Mouse (Mus musculus) limb, embryonic 13.5 days (tissue): ENCODE results near the gene Ntsr1. TPM values are rescaled to one million over a fixed set of nuclear protein-coding genes. Genes with fewer than 3 reads are reported as not detected.

ENCODE experiments used
- ATAC-seq: fragments of 200-750 bp; cut with Nextera tagmentation; 2 replicates; pipeline ENCODE4 v1.8.0; 2017; ENCODE audit warnings: low read depth, moderate number of reproducible peaks, moderate TSS enrichment; ENCODE audit not compliant: low FRiP score
- H3K27ac ChIP-seq: fragments of 300-500 bp; sonication (generic); 2 replicates; pipeline ENCODE4 v1.5.1; 2015; ENCODE audit warnings: inconsistent platforms, mild to moderate bottlenecking, moderate library complexity
- H3K27me3 ChIP-seq: fragments of 300-500 bp; sonication (generic); 2 replicates; pipeline ENCODE4 v1.6.1; 2015; ENCODE audit warnings: mild to moderate bottlenecking, inconsistent platforms
- H3K36me3 ChIP-seq: fragments of 300-500 bp; sonication (generic); 2 replicates; pipeline ENCODE4 v1.6.1; 2015; ENCODE audit warnings: inconsistent platforms, mild to moderate bottlenecking, moderate library complexity
- H3K4me1 ChIP-seq: fragments of 300-500 bp; sonication (generic); 2 replicates; pipeline ENCODE4 v1.6.1; 2015; ENCODE audit warnings: inconsistent platforms
- H3K4me2 ChIP-seq: fragments of 300-500 bp; sonication (generic); replicated peaks from 2 replicates; pipeline ENCODE4 v1.6.1; 2015; ENCODE audit warnings: inconsistent platforms, mild to moderate bottlenecking, moderate library complexity
- H3K4me3 ChIP-seq: fragments of 300-500 bp; sonication (generic); 2 replicates; pipeline ENCODE4 v1.5.1; 2015; ENCODE audit warnings: moderate library complexity, mild to moderate bottlenecking, inconsistent platforms
- H3K9ac ChIP-seq: fragments of 300-500 bp; sonication (generic); 2 replicates; pipeline ENCODE4 v1.6.1; 2015; ENCODE audit warnings: mild to moderate bottlenecking, inconsistent platforms
- H3K9me3 ChIP-seq: fragments of 300-500 bp; sonication (generic); 2 replicates; pipeline ENCODE4 v1.6.1; 2016; ENCODE audit warnings: inconsistent platforms
- WGBS: fragments of 180-500 bp; shearing (Covaris S2); methylation state at CpG from one replicate; pipeline ENCODE4 v1.1.7; 2015; 5-methylcytosine and 5-hydroxymethylcytosine counted together
- polyA plus RNA-seq: library from polyadenylated mRNA; unstranded; fragments of >200 nt; fragmentation: Nextera tagmentation; extraction: Ambion mirVana; gene quantifications from 2 replicates; pipeline ENCODE4 v1.2.1, GENCODE M21; 2015

Gene Ntsr1
- polyA plus RNA-seq, 1 experiment from 2014 or later = 0.29 TPM

DNA sequence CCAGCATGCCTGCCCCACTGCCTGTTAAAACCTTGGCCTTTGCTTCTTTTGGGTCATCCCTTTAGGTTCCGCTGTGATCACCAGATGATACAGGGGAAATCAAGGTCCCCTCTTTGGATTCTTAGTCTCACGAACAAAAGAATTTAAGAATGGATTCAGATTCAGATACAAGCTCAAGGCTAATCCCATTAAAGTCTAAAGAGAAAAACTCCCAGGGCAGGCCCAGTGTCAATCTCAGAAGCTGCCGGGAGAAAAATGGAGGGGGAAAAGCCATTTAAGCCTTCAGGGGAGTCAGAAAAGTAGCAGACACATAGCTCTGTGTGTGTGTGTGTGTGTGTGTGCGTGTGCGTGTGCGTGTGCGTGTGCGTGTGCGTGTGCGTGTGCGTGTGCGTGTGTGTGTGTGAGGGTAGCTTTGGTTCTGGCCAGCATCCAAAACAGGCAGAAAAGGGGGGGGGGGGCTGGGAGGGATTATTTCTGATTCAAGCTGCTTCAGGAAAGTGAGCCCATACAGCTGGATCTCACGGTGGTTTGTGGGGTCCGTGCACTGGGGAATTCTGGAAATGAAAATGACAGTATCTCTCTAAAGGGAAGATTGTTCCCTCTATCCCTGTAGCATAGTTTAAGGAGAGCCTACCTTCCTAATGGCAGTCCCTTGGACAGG lies 8.8 kb downstream of the Ntsr1 start:
- WGBS = 81% methylated on average over 14 of the region's 14 CpGs
- H3K4me2 ChIP-seq = no peak overlapping the region
- no peaks in the 10 kb centered on the region for H3K36me3 ChIP-seq
- no peak for ATAC-seq
- H3K4me3 ChIP-seq = no peak overlapping the region
- no peak overlapping the region for H3K9ac ChIP-seq
- H3K4me1 ChIP-seq = peaks cover 30% of the 10 kb centered on the region
- no peaks in the 10 kb centered on the region for H3K9me3 ChIP-seq
- H3K27me3 ChIP-seq = peaks cover 13% of the 10 kb centered on the region; the same call in 1 of the 2 replicates
- H3K27ac ChIP-seq = no peak overlapping the region

DNA sequence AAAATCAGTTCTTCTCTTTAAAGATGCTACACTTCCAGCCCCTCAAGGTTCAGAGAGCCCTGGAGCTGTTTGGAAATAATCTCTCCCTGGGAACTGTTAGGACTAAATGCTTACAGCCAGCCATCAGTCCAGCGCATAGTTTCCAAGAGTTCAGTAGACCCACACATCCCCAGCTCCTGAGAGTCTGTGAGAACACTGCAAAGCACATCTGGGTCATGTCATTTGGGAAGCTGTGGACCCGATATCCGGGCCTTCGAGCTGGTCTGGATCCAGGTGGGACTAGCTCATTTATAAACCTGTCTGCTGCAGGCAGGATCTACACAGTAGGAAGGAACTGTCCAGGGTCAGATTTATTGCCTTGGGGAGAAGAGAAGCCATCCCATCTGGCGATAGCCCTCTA lies 11.1 kb downstream of the Ntsr1 start:
- H3K4me2 ChIP-seq = no peak overlapping the region
- no peaks in the 10 kb centered on the region for H3K36me3 ChIP-seq
- H3K27me3 ChIP-seq = peaks cover 9% of the 10 kb centered on the region; the same call in 1 of the 2 replicates
- WGBS = 30% methylated on average over 5 of the region's 5 CpGs
- ATAC-seq = no peak
- H3K4me3 ChIP-seq = no peak overlapping the region
- H3K27ac ChIP-seq = no peak overlapping the region
- H3K9ac ChIP-seq = no peak overlapping the region
- H3K9me3 ChIP-seq = no peaks in the 10 kb centered on the region
- H3K4me1 ChIP-seq = peaks cover 30% of the 10 kb centered on the region

DNA sequence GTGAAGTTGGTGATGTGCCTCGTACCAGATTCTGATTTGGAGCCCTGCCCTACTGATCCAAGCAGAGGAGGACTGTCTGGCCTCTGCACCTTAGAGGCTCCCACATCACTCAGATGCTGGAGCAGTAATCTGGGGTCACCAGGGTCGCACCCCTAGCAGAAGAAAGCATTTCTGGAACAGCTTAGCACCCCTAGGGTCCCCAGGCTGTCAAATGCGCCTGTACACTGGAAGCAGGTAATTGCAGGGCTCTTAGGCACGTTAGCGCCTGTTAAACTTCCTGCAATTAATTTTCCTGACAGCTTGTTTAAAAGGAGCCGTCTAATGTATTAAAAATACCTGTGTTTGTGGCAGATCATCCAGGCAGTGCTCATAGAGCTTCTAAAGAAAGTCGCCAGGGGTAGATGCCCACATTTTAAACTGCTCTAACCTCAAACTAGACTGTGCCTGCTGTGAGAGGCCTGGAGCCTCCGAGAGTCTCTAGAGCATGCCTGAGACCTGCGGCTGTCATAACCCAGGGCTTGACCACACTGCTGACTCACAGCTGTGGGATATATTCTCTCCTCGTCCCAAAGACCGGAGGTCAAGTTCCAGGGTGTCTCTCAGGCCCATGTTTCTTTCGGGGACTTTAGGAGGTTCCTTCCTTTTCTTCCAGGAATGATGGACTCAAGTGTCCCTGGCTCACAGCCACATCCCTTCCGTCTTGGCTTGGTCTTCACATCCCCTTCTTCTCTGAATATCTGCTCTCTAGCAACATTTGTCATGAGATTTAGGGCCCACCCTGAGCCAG lies 12.3 kb downstream of the Ntsr1 start:
- no peak for ATAC-seq
- H3K36me3 ChIP-seq = no peaks in the 10 kb centered on the region
- H3K9ac ChIP-seq = no peak overlapping the region
- no peak overlapping the region for H3K27ac ChIP-seq
- peaks cover 9% of the 10 kb centered on the region; the same call in 1 of the 2 replicates for H3K27me3 ChIP-seq
- peaks cover 30% of the 10 kb centered on the region for H3K4me1 ChIP-seq
- WGBS = 16% methylated on average over 13 of the region's 13 CpGs
- H3K4me2 ChIP-seq = no peak overlapping the region
- no peak overlapping the region for H3K4me3 ChIP-seq
- no peaks in the 10 kb centered on the region for H3K9me3 ChIP-seq

DNA sequence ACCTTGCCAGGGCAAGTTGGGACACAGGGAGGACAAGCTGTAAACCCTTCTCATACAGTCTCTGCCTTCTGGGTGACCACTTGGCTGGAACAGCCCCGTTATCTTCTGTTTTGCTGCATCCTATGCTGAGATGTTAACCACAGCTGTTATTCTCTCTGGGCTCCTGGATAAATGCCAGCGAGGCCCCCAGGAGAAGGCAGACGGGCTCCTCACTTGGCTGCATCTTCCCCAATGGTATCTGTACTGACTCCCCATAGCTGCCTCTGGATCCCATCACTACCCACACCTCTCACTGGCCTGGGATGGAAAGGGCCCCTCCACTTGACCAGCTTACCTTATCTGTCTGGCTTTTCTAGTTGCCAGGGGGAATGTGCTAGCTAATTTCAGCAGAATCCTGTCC lies 13.2 kb downstream of the Ntsr1 start:
- H3K27ac ChIP-seq = no peak overlapping the region
- WGBS = 55% methylated on average over 3 of the region's 3 CpGs
- H3K4me3 ChIP-seq = no peak overlapping the region
- peaks cover 9% of the 10 kb centered on the region; the same call in 1 of the 2 replicates for H3K27me3 ChIP-seq
- ATAC-seq = no peak
- no peak overlapping the region for H3K9ac ChIP-seq
- no peaks in the 10 kb centered on the region for H3K36me3 ChIP-seq
- peaks cover 30% of the 10 kb centered on the region for H3K4me1 ChIP-seq
- H3K9me3 ChIP-seq = no peaks in the 10 kb centered on the region
- no peak overlapping the region for H3K4me2 ChIP-seq

GRCm38 (mm10) chr2:180513835-180514234 lies 14.1 kb downstream of the Ntsr1 start:
- H3K4me2 ChIP-seq = no peak overlapping the region
- no peak for ATAC-seq
- H3K27ac ChIP-seq = no peak overlapping the region
- H3K9ac ChIP-seq = no peak overlapping the region
- H3K4me1 ChIP-seq = peaks cover 30% of the 10 kb centered on the region
- 30% methylated on average over 4 of the region's 4 CpGs for WGBS
- no peaks in the 10 kb centered on the region for H3K36me3 ChIP-seq
- H3K9me3 ChIP-seq = no peaks in the 10 kb centered on the region
- H3K4me3 ChIP-seq = no peak overlapping the region
- H3K27me3 ChIP-seq = peaks cover 9% of the 10 kb centered on the region; the same call in 1 of the 2 replicates

GRCm38 (mm10) chr2:180521437-180522221 lies 21.9 kb downstream of the Ntsr1 start:
- Histone ChIP-seq H3K27ac (no peak overlapping the region), H3K4me3 (no peak overlapping the region), H3K9me3 (no peaks in the 10 kb centered on the region), H3K27me3 (peaks cover 18% of the 10 kb centered on the region; the same call in 1 of the 2 replicates), H3K9ac (no peak overlapping the region), H3K4me1 (no peaks in the 10 kb centered on the region), H3K36me3 (no peaks in the 10 kb centered on the region), H3K4me2 (no peak overlapping the region)
- 79% methylated on average over 5 of the region's 5 CpGs for WGBS
- no peak for ATAC-seq

GRCm38 (mm10) chr2:180522825-180523224 lies 23.0 kb downstream of the Ntsr1 start:
- Histone ChIP-seq H3K9me3 (no peaks in the 10 kb centered on the region), H3K27ac (no peak overlapping the region), H3K4me1 (no peaks in the 10 kb centered on the region), H3K27me3 (peaks cover 30% of the 10 kb centered on the region), H3K4me3 (no peak overlapping the region), H3K4me2 (no peak overlapping the region), H3K36me3 (no peaks in the 10 kb centered on the region), H3K9ac (no peak overlapping the region)
- WGBS = 58% methylated on average over 4 of the region's 4 CpGs
- ATAC-seq = no peak

DNA sequence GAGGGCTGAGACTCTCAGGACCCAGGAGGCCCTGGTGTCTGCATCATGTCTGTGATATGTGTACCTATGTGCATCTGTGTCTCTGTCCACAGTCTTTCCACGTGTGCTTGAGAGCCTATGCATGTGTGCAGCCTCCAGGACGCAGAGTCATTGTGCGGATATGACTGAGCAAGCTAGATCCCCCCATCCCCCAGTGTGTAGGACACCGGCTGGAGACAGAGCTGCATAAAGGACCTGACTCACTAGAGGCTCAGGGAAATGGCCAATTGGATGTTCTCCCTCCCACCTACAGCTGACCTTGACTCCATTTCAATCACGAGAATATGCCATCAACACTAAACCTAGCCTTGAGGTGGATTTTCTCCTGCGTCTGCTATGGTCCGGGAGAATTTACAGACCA lies 27.7 kb downstream of the Ntsr1 start:
- H3K4me3 ChIP-seq = no peak overlapping the region
- no peak overlapping the region for H3K27ac ChIP-seq
- no peak overlapping the region for H3K9ac ChIP-seq
- H3K4me1 ChIP-seq = peaks cover 13% of the 10 kb centered on the region; the same call in 1 of the 2 replicates
- no peaks in the 10 kb centered on the region for H3K9me3 ChIP-seq
- no peak overlapping the region for H3K4me2 ChIP-seq
- ATAC-seq = no peak
- 60% methylated on average over 7 of the region's 7 CpGs for WGBS
- peaks cover 50% of the 10 kb centered on the region for H3K27me3 ChIP-seq
- H3K36me3 ChIP-seq = no peaks in the 10 kb centered on the region

GRCm38 (mm10) chr2:180527883-180528282 lies 28.1 kb downstream of the Ntsr1 start:
- ATAC-seq = no peak

GRCm38 (mm10) chr2:180530130-180530529 lies 30.4 kb downstream of the Ntsr1 start:
- no peak overlapping the region for H3K9ac ChIP-seq
- 35% methylated on average over 7 of the region's 7 CpGs for WGBS
- H3K27ac ChIP-seq = no peak overlapping the region
- H3K27me3 ChIP-seq = peaks cover 43% of the 10 kb centered on the region
- no peaks in the 10 kb centered on the region for H3K9me3 ChIP-seq
- H3K4me3 ChIP-seq = no peak overlapping the region
- no peak for ATAC-seq
- H3K36me3 ChIP-seq = no peaks in the 10 kb centered on the region
- H3K4me2 ChIP-seq = no peak overlapping the region
- peaks cover 13% of the 10 kb centered on the region; the same call in 1 of the 2 replicates for H3K4me1 ChIP-seq

More at GRCm38 (mm10) chr2:180527883-180528282, 28.1 kb downstream of the Ntsr1 start:
- Histone ChIP-seq H3K4me3 (no peak overlapping the region), H3K9ac (no peak overlapping the region), H3K4me2 (no peak overlapping the region), H3K9me3 (no peaks in the 10 kb centered on the region), H3K4me1 (peaks cover 13% of the 10 kb centered on the region; the same call in 1 of the 2 replicates), H3K27ac (no peak overlapping the region), H3K36me3 (no peaks in the 10 kb centered on the region), H3K27me3 (peaks cover 50% of the 10 kb centered on the region)
- 22% methylated on average over 8 of the region's 8 CpGs for WGBS

GRCm38 (mm10) chr2:180530584-180530983 lies 30.8 kb downstream of the Ntsr1 start:
- no peaks in the 10 kb centered on the region for H3K36me3 ChIP-seq
- no peak overlapping the region for H3K9ac ChIP-seq
- 51% methylated on average over 3 of the region's 3 CpGs for WGBS
- no peak overlapping the region for H3K27ac ChIP-seq
- no peaks in the 10 kb centered on the region for H3K9me3 ChIP-seq
- peaks cover 13% of the 10 kb centered on the region; the same call in 1 of the 2 replicates for H3K4me1 ChIP-seq
- no peak for ATAC-seq
- H3K4me2 ChIP-seq = no peak overlapping the region
- peaks cover 39% of the 10 kb centered on the region for H3K27me3 ChIP-seq
- no peak overlapping the region for H3K4me3 ChIP-seq
